Mouse (Mus musculus): ENCODE results near the gene Traf2. TPM values are rescaled to one million over a fixed set of nuclear protein-coding genes. Genes with fewer than 3 reads are reported as not detected.

The Traf2 gene
- polyA plus RNA-seq (2015; fragmentation: Illumina TruSeq; extraction: RNeasy Lipid Tissue Mini Kit (QIAGEN cat#74804); ENCODE audit: insufficient read depth, low replicate concordance): 24.0 TPM

DNA sequence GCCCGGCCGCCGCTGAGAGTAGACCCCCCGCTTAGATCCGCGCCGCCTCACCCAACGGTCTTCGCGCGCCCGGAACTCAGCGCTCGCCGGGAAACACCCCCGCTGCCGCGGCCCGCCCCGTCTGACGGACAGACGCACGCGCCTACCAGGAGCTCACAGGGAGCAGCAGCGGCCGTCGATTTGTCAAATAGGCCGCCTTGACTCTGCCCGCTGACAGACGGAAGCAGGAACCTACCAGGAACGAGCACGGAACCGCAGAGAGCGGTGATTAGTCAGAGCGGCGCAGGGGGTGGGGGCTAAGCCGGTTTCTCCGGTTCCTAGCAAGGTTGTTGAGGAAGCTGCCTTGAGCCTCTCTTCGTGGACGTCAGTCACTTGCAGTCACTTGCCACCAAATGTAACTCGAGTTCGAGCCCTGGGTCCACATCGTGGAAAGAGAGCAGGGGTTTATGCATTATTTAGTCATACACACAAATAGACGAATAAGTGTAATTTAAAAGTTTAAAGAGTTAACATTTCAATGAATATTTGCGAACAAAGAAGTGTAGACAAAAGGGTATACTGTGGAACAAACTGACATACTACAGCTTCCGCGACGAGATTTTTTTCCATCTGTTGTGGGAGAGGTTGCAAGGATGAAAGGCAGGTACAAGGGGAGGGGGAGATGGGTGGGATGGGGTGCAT is at the start of gene Traf2:
Traf2 (minus strand) TSS at position 130 of the 681 bp plus-strand sequence.

DNA sequence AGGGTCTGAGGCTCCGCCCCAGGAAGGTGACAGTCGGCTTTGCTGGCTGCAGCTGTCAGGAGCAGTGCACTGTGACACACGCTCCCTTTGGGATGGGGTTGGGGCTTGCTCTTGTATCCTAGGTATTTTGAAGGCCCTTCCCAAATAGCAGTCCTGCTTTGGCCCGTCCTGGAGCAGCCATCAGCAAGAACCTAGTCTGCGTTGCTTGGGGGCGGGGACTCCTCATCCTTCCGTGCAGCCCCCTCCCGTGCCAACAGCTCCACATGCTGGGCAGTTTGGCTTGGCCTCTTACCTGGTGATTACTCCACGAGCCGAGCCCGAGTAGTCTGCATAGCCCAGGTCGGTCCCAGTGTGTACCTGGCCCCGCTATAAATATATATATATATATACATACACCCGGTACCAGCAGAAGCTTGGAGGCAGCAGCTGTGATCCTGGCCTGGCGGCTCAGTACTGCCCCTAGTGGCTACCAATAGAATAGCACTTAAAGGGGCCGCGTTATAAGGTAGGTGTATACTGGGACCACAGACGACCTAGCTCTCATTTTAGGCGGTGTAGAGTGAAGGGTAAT is 34.6 kb upstream of the Traf2 start, which contains the start of gene Ajm1:
Ajm1 (minus strand) TSS at position 464 of the 571 bp plus-strand sequence.

DNA sequence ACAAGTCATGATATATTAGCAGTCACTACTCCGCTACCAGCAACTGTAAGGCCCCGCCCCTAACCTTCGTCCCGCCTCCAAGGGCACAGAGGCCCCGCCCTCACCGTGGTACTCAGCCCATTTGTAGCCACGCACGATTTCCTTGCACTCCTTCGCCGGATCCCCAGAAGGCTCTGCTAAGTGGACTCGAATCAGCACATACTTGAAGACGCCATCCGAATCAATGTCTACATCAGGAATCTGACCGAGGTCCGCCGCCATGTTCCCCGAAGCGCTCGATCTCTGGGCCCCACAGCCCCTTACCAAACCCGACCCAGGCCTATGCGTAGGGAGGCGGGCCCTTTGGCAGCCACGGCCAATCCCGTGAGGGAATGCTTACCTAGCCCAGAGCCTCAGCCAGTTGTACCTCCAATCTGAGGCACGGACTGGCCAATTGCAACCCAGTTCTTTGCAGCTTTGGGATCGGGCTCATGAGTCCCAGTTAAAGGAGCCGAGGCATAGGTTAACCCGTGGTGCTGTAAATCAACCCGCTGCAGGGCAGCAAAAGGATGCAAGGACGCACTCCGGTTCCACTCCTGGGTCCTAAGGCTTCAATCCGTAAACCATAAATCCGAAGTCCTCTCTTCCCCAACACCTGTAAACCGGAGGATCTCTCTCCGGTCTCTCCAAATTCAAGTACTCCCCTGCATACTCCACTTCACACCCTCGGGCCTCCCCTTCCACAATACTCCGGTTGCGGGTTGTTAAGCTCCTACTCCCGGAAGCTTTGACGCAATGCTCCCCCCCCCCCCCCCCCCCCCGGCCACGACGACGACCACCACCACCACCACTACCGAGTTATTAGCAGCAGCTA is 28.1 kb upstream of the Traf2 start, which contains the start of the genes Mamdc4 and Phpt1:
Mamdc4 (minus strand) TSS at position 267 of the 853 bp plus-strand sequence.
Phpt1 (minus strand) TSS at position 646 of the 853 bp plus-strand sequence.

DNA sequence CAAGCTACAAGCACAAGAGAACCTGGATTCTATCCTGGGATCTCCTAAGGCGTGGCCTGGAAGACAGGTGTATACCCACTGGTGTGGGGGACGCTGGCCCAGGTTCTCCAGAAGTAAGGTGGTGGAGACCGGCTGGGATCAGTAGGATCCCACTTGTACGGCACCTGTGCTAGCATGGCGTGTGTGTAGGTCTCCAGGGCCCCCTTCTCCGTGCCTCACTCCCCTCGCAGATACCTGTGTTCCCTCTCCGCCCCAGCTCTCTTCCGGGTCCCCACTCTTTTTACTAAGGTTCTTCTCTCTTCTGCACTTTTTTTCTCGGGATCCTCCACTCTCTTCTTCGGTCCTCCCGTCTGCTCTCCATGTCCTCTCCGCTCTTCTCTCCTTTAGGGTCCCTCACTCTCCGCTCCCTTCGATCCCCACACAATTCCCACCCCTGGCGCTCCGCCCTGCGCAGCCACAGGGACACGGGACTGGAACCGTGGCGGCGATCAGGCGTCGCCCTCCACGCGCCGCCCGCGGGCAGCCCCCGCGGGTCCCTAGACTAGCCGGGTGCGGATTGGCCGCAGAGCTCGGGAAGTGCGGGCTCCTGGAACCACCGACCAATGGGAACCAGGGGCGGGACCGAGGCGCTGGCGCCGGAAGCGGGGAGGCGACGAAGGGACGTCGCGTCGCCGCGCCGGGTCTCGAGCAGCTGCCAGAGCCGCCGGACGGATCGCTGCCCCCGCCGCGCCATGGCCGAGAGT is 10.7 kb upstream of the Traf2 start, which contains the start of gene Edf1:
Edf1 (plus strand) TSS at position 627 of the 743 bp plus-strand sequence.

DNA sequence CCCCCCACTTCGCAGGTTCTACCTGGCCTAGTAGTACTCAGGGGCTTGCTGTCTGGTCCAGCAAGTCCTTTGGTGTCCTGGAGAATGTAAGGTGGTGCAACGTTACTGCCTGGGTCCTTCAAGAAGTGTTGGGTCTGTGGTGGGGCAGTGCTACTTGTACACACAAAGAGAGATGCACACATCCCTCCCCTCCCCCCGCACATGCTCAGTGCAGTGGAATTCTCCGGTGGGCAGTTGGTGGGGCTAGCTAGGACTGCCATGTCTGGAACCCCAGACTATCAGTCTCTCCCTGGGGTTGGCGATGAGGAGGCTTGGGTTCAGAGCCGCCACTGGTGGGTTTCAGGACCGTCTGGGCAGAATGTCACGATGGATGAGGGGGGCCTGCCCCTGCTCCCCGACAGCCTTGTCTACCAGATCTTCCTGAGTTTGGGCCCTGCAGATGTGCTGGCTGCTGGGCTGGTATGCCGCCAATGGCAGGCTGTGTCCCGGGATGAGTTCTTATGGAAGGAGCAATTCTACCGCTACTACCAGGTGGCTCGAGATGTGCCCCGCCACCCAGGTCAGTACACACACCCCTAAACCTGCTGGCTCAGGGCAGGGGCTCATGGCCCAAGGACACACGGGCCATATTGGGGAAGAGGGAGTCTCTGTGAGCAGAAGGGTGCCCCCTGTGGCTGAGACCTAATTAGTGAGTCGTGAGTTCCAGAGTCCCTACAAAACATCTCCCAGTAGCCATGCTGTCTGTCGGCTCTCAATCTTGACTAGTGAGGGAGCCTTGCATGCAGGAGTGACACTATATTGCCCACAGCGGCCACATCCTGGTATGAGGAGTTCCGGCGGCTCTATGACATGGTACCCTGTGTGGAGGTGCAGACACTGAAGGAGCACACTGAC is 44.9 kb downstream of the Traf2 start, which contains the start of gene C8g:
C8g (minus strand) TSS at position 127 of the 894 bp plus-strand sequence.

DNA sequence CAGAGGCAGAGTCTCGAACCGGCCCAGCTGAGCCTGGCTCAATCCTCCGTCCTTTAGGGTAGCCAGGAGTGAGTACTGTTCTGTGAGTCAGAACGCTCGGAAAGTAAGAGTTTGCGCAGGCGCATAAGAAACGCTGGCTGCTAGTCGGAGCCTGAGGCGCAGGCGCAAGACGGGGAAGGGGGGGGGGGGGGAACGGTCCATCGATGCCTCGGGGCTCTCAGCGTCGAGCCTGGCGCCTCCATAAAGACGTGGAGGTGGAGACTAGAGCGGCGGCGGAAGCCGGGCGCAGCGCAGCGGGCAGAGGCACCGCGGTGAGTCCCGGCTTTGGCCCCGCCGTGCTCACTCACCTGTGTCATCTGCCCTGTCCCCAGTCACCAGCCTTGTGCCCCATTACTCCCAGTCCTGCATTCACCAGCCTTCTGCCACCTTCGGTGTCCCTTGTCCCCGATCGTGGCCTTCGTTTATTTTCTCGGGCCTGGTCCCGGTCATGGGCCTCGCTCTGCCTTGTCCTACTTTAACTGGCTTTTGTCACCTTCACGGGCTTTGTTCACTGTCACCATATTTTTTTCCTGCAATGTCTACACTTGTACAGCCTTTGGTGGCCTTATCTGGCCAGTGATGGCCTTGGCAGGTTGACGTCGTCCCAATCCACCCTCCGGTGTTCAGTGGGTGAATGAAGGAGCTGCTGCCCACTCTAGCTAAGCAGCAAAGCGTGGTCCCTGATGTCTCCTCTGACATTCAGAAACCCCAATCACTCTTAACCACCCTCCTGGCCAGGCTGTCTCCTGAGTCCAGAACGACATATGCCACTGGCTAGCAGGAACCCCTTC is 45.9 kb downstream of the Traf2 start, which contains the start of gene Fbxw5:
Fbxw5 (plus strand) TSS at position 175 of the 830 bp plus-strand sequence.

DNA sequence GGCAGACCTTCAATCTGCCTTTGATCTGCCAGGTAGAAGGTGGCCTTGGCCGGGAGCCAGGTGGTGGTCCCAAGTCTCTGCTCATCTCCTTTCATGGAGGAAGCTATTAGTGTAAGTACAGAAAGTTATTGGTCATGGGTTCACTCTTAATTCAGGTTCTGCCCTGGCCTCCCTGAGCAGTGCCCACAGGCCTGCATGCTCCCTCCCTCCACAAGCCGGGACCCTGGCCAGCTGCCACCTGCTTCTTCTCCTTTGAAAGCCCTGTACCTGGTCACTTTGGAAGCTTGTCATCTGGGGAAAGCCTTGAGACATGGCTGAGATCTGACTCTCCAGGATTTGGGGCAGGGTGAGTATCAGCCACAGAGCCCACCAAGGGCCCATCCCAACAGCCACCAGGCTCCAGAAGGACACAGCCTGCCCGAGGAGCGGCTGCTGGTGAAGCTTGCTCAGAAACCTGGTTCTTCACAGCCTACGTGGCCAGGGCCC is 53.2 kb downstream of the Traf2 start, which contains the start of gene Lcn12:
Lcn12 (minus strand) TSS at position 436 of the 486 bp plus-strand sequence.

DNA sequence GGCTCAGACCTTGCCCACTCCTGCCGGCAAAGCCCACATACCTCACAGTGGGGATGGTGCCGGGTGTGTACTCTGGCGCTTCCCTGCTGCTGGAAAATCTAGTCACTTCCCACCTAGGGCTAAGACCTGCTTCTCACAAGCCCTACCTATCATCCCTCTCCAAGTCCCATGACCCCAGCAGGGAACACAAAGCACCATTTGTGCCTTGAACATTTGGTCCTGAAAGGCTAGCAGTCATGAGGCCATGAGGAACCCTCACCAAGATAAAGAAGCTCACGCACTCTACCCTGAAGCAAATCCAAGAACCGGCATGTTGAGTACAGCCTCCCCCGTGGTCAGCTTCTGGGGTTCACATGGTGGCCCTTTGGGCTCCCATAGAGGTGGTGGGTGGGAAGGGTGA is 76.8 kb downstream of the Traf2 start, which contains the start of gene Ptgds:
Ptgds (minus strand) TSS at position 78 of the 400 bp plus-strand sequence.

Other genes starting within 250 kb of the Traf2 start
- gene Grin1, start 227.8 kb downstream of the Traf2 start, polyA plus RNA-seq (2015; fragmentation: Illumina TruSeq; extraction: RNeasy Lipid Tissue Mini Kit (QIAGEN cat#74804); ENCODE audit: insufficient read depth, low replicate concordance): not detected
- gene Man1b1, start 214.6 kb downstream of the Traf2 start, polyA plus RNA-seq (2015; fragmentation: Illumina TruSeq; extraction: RNeasy Lipid Tissue Mini Kit (QIAGEN cat#74804); ENCODE audit: insufficient read depth, low replicate concordance): 62.7 TPM
- gene Dpp7, start 190.6 kb downstream of the Traf2 start, polyA plus RNA-seq (2015; fragmentation: Illumina TruSeq; extraction: RNeasy Lipid Tissue Mini Kit (QIAGEN cat#74804); ENCODE audit: insufficient read depth, low replicate concordance): 30.6 TPM
- gene Uap1l1, start 181.3 kb downstream of the Traf2 start, polyA plus RNA-seq (2015; fragmentation: Illumina TruSeq; extraction: RNeasy Lipid Tissue Mini Kit (QIAGEN cat#74804); ENCODE audit: insufficient read depth, low replicate concordance): 14.4 TPM
- 0.75 TPM for gene Sapcd2, start 174.6 kb downstream of the Traf2 start, polyA plus RNA-seq (2015; fragmentation: Illumina TruSeq; extraction: RNeasy Lipid Tissue Mini Kit (QIAGEN cat#74804); ENCODE audit: insufficient read depth, low replicate concordance)
- gene Entpd2, start 151.1 kb downstream of the Traf2 start, polyA plus RNA-seq (2015; fragmentation: Illumina TruSeq; extraction: RNeasy Lipid Tissue Mini Kit (QIAGEN cat#74804); ENCODE audit: insufficient read depth, low replicate concordance): 1.2 TPM
- 12.1 TPM for gene Npdc1, start 147.6 kb downstream of the Traf2 start, polyA plus RNA-seq (2015; fragmentation: Illumina TruSeq; extraction: RNeasy Lipid Tissue Mini Kit (QIAGEN cat#74804); ENCODE audit: insufficient read depth, low replicate concordance)
- 1.4 TPM for gene Fut7, start 123.7 kb downstream of the Traf2 start, polyA plus RNA-seq (2015; fragmentation: Illumina TruSeq; extraction: RNeasy Lipid Tissue Mini Kit (QIAGEN cat#74804); ENCODE audit: insufficient read depth, low replicate concordance)
- 17.7 TPM for gene Abca2, start 118.2 kb downstream of the Traf2 start, polyA plus RNA-seq (2015; fragmentation: Illumina TruSeq; extraction: RNeasy Lipid Tissue Mini Kit (QIAGEN cat#74804); ENCODE audit: insufficient read depth, low replicate concordance)
- not detected for gene Clic3, start 90.1 kb downstream of the Traf2 start, polyA plus RNA-seq (2015; fragmentation: Illumina TruSeq; extraction: RNeasy Lipid Tissue Mini Kit (QIAGEN cat#74804); ENCODE audit: insufficient read depth, low replicate concordance)
- 33.9 TPM for gene Paxx, start 85.8 kb downstream of the Traf2 start, polyA plus RNA-seq (2015; fragmentation: Illumina TruSeq; extraction: RNeasy Lipid Tissue Mini Kit (QIAGEN cat#74804); ENCODE audit: insufficient read depth, low replicate concordance)
- not detected for gene Ptgds, start 76.9 kb downstream of the Traf2 start, polyA plus RNA-seq (2015; fragmentation: Illumina TruSeq; extraction: RNeasy Lipid Tissue Mini Kit (QIAGEN cat#74804); ENCODE audit: insufficient read depth, low replicate concordance)
- gene Lcn12, start 53.0 kb downstream of the Traf2 start, polyA plus RNA-seq (2015; fragmentation: Illumina TruSeq; extraction: RNeasy Lipid Tissue Mini Kit (QIAGEN cat#74804); ENCODE audit: insufficient read depth, low replicate concordance): not detected
- gene Fbxw5, start 46.2 kb downstream of the Traf2 start, polyA plus RNA-seq (2015; fragmentation: Illumina TruSeq; extraction: RNeasy Lipid Tissue Mini Kit (QIAGEN cat#74804); ENCODE audit: insufficient read depth, low replicate concordance): 33.4 TPM
- 0.72 TPM for gene C8g, start 45.2 kb downstream of the Traf2 start, polyA plus RNA-seq (2015; fragmentation: Illumina TruSeq; extraction: RNeasy Lipid Tissue Mini Kit (QIAGEN cat#74804); ENCODE audit: insufficient read depth, low replicate concordance)
- gene Edf1, start 10.9 kb upstream of the Traf2 start, polyA plus RNA-seq (2015; fragmentation: Illumina TruSeq; extraction: RNeasy Lipid Tissue Mini Kit (QIAGEN cat#74804); ENCODE audit: insufficient read depth, low replicate concordance): 41.3 TPM
- gene Mamdc4, start 27.9 kb upstream of the Traf2 start, polyA plus RNA-seq (2015; fragmentation: Illumina TruSeq; extraction: RNeasy Lipid Tissue Mini Kit (QIAGEN cat#74804); ENCODE audit: insufficient read depth, low replicate concordance): 0.43 TPM
- 21.0 TPM for gene Phpt1, start 28.3 kb upstream of the Traf2 start, polyA plus RNA-seq (2015; fragmentation: Illumina TruSeq; extraction: RNeasy Lipid Tissue Mini Kit (QIAGEN cat#74804); ENCODE audit: insufficient read depth, low replicate concordance)
- gene Ajm1, start 34.8 kb upstream of the Traf2 start, polyA plus RNA-seq (2015; fragmentation: Illumina TruSeq; extraction: RNeasy Lipid Tissue Mini Kit (QIAGEN cat#74804); ENCODE audit: insufficient read depth, low replicate concordance): 0.72 TPM
- gene Rabl6, start 61.6 kb upstream of the Traf2 start, polyA plus RNA-seq (2015; fragmentation: Illumina TruSeq; extraction: RNeasy Lipid Tissue Mini Kit (QIAGEN cat#74804); ENCODE audit: insufficient read depth, low replicate concordance): 59.4 TPM
- not detected for gene Ccdc183, start 70.7 kb upstream of the Traf2 start, polyA plus RNA-seq (2015; fragmentation: Illumina TruSeq; extraction: RNeasy Lipid Tissue Mini Kit (QIAGEN cat#74804); ENCODE audit: insufficient read depth, low replicate concordance)
- 14.0 TPM for gene Tmem141, start 75.1 kb upstream of the Traf2 start, polyA plus RNA-seq (2015; fragmentation: Illumina TruSeq; extraction: RNeasy Lipid Tissue Mini Kit (QIAGEN cat#74804); ENCODE audit: insufficient read depth, low replicate concordance)
- 205 TPM for gene Fcna, start 81.1 kb upstream of the Traf2 start, polyA plus RNA-seq (2015; fragmentation: Illumina TruSeq; extraction: RNeasy Lipid Tissue Mini Kit (QIAGEN cat#74804); ENCODE audit: insufficient read depth, low replicate concordance)
- not detected for gene Lcn8, start 106.2 kb upstream of the Traf2 start, polyA plus RNA-seq (2015; fragmentation: Illumina TruSeq; extraction: RNeasy Lipid Tissue Mini Kit (QIAGEN cat#74804); ENCODE audit: insufficient read depth, low replicate concordance)
- gene Lcn5, start 111.0 kb upstream of the Traf2 start, polyA plus RNA-seq (2015; fragmentation: Illumina TruSeq; extraction: RNeasy Lipid Tissue Mini Kit (QIAGEN cat#74804); ENCODE audit: insufficient read depth, low replicate concordance): not detected
- gene Lcn6, start 129.8 kb upstream of the Traf2 start, polyA plus RNA-seq (2015; fragmentation: Illumina TruSeq; extraction: RNeasy Lipid Tissue Mini Kit (QIAGEN cat#74804); ENCODE audit: insufficient read depth, low replicate concordance): not detected
- not detected for gene Lcn10, start 135.8 kb upstream of the Traf2 start, polyA plus RNA-seq (2015; fragmentation: Illumina TruSeq; extraction: RNeasy Lipid Tissue Mini Kit (QIAGEN cat#74804); ENCODE audit: insufficient read depth, low replicate concordance)
- not detected for gene Obp2a, start 153.1 kb upstream of the Traf2 start, polyA plus RNA-seq (2015; fragmentation: Illumina TruSeq; extraction: RNeasy Lipid Tissue Mini Kit (QIAGEN cat#74804); ENCODE audit: insufficient read depth, low replicate concordance)
- gene Bmyc, start 159.8 kb upstream of the Traf2 start, polyA plus RNA-seq (2015; fragmentation: Illumina TruSeq; extraction: RNeasy Lipid Tissue Mini Kit (QIAGEN cat#74804); ENCODE audit: insufficient read depth, low replicate concordance): 11.3 TPM
- not detected for gene Obp2b, start 190.1 kb upstream of the Traf2 start, polyA plus RNA-seq (2015; fragmentation: Illumina TruSeq; extraction: RNeasy Lipid Tissue Mini Kit (QIAGEN cat#74804); ENCODE audit: insufficient read depth, low replicate concordance)
- gene Lcn3, start 218.6 kb upstream of the Traf2 start, polyA plus RNA-seq (2015; fragmentation: Illumina TruSeq; extraction: RNeasy Lipid Tissue Mini Kit (QIAGEN cat#74804); ENCODE audit: insufficient read depth, low replicate concordance): not detected
- gene Lcn11, start 230.1 kb upstream of the Traf2 start, polyA plus RNA-seq (2015; fragmentation: Illumina TruSeq; extraction: RNeasy Lipid Tissue Mini Kit (QIAGEN cat#74804); ENCODE audit: insufficient read depth, low replicate concordance): not detected
- gene Gm13539, start 235.3 kb upstream of the Traf2 start, polyA plus RNA-seq (2015; fragmentation: Illumina TruSeq; extraction: RNeasy Lipid Tissue Mini Kit (QIAGEN cat#74804); ENCODE audit: insufficient read depth, low replicate concordance): not detected

All from spleen, adult 10 weeks (tissue).